Mouse (Mus musculus): ENCODE measurements around the gene Olfr1008. TPM values are rescaled to one million over a fixed set of nuclear protein-coding genes. Genes with fewer than 3 reads are reported as not detected.

Olfr1008 gene
- not detected for polyA plus RNA-seq (2015; fragmentation: Illumina TruSeq; extraction: RNeasy Lipid Tissue Mini Kit (QIAGEN cat#74804); ENCODE audit: low read depth, low replicate concordance)

DNA sequence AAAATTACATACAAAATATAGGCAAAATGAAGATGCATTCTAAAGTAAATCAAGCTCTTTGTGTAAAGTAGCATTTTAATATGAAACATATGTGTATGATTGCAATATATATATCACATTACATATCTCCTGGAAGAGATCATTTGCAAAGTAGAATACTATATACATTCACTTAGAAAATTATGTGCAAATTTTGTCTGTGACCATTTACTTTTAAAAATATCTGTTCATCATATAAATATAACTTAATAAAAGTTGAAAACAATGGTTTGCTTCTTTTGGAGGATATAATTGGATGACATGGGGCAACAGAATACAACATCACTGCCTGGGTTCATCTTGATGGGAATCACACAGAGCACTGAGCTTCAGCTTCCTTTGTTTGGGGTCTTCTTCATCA, at the start of gene Olfr1008:
Gene Olfr1008, plus strand, starts transcription at position 301 of the 400 bp plus-strand sequence.

DNA sequence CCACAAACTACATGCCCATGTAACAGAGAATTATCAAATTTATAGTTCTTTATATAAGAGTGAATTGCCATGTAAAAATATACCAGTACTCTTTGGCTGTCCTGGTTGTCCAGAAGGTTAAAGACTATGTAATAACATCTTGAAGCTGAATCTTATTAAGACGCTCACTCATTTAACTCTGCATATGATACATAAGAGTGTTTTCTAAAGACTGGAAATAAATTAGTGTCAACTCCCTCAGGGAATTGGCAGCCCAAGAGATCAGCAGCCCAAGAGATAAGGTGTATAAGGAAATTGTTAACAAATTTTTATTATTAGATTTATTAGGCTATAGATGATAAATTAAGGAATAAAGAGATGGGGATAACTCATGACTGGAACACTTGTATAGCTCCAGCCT, 38.6 kb upstream of the Olfr1008 start, which contains the start of gene Olfr1002:
Gene Olfr1002, minus strand, starts transcription at position 101 of the 400 bp plus-strand sequence.

DNA sequence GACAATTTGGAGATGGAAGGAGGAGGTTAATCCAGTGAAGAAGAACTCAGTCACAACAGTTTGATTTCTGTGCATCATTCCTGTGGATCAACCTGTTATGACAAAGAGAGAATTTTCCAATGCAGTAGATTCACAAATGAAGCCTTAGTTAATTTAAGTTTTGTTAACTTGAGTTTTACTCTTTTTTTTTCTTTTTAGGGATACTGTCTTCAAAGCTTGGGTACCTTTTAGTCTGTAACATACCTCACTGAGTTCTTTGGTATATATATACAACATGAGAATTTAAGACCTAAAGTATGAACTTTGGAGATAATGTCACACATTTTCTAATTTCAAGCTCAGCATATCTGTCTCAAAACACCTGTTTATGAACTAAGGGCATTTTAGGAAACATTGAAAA, 24.9 kb upstream of the Olfr1008 start, which contains the start of gene Olfr154:
Gene Olfr154, minus strand, starts transcription at position 101 of the 400 bp plus-strand sequence.

DNA sequence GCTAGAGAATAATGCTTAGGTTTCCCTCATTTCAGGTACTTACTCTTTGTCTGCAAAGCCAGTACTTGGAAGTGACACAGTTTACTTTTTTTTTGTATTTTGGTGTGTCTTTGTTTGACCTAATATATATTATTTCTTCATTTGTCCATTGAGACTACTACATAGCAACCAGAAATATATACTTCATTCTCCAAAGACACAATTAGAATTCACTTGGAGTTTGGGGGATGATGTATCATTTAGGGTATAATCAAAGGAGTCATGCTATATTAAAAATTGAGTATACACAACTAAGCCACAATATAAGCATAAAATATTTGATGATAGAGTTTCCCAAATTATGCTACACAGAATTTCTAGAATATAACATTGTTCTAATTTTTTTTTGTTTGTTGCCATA, 10.6 kb upstream of the Olfr1008 start, which contains the start of gene Olfr1006:
Gene Olfr1006, minus strand, starts transcription at position 101 of the 400 bp plus-strand sequence.

DNA sequence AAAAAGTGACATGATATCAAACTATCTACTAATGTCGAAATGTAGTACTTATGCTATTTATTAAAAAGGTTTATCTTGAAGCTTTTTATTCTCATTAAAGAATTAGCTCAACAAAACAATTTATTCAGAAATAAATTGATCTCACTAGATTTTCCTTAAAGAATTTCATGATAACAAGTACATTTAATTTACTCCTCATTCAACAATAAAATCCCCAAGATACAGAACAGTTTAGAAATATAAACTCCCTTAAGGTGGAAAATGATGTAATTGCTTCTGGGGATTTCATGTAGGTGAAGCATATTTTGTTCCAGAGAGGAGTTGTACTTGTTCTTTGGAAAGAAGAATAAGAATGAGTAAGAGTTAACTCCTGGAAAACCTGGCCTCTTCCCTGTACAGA, 25.9 kb downstream of the Olfr1008 start, which contains the start of gene Olfr1009:
Gene Olfr1009, plus strand, starts transcription at position 301 of the 400 bp plus-strand sequence.

Other genes starting within 250 kb of the Olfr1008 start
- gene Olfr995, start 245.8 kb upstream of the Olfr1008 start, polyA plus RNA-seq (2015; fragmentation: Illumina TruSeq; extraction: RNeasy Lipid Tissue Mini Kit (QIAGEN cat#74804); ENCODE audit: low read depth, low replicate concordance), result not detected
- 0.19 TPM for gene 4833423E24Rik, start 170.4 kb upstream of the Olfr1008 start, polyA plus RNA-seq (2015; fragmentation: Illumina TruSeq; extraction: RNeasy Lipid Tissue Mini Kit (QIAGEN cat#74804); ENCODE audit: low read depth, low replicate concordance)
- not detected for gene Olfr996, start 110.2 kb upstream of the Olfr1008 start, polyA plus RNA-seq (2015; fragmentation: Illumina TruSeq; extraction: RNeasy Lipid Tissue Mini Kit (QIAGEN cat#74804); ENCODE audit: low read depth, low replicate concordance)
- gene Olfr998, start 100.5 kb upstream of the Olfr1008 start, polyA plus RNA-seq (2015; fragmentation: Illumina TruSeq; extraction: RNeasy Lipid Tissue Mini Kit (QIAGEN cat#74804); ENCODE audit: low read depth, low replicate concordance), result not detected
- not detected for gene Olfr1000, start 77.5 kb upstream of the Olfr1008 start, polyA plus RNA-seq (2015; fragmentation: Illumina TruSeq; extraction: RNeasy Lipid Tissue Mini Kit (QIAGEN cat#74804); ENCODE audit: low read depth, low replicate concordance)
- not detected for gene Olfr1002, start 38.7 kb upstream of the Olfr1008 start, polyA plus RNA-seq (2015; fragmentation: Illumina TruSeq; extraction: RNeasy Lipid Tissue Mini Kit (QIAGEN cat#74804); ENCODE audit: low read depth, low replicate concordance)
- gene Olfr154, start 25.0 kb upstream of the Olfr1008 start, polyA plus RNA-seq (2015; fragmentation: Illumina TruSeq; extraction: RNeasy Lipid Tissue Mini Kit (QIAGEN cat#74804); ENCODE audit: low read depth, low replicate concordance), result not detected
- not detected for gene Olfr1006, start 10.7 kb upstream of the Olfr1008 start, polyA plus RNA-seq (2015; fragmentation: Illumina TruSeq; extraction: RNeasy Lipid Tissue Mini Kit (QIAGEN cat#74804); ENCODE audit: low read depth, low replicate concordance)
- gene Olfr1009, start 26.0 kb downstream of the Olfr1008 start, polyA plus RNA-seq (2015; fragmentation: Illumina TruSeq; extraction: RNeasy Lipid Tissue Mini Kit (QIAGEN cat#74804); ENCODE audit: low read depth, low replicate concordance), result not detected
- not detected for gene Olfr1012, start 73.3 kb downstream of the Olfr1008 start, polyA plus RNA-seq (2015; fragmentation: Illumina TruSeq; extraction: RNeasy Lipid Tissue Mini Kit (QIAGEN cat#74804); ENCODE audit: low read depth, low replicate concordance)
- not detected for gene Olfr1013, start 77.7 kb downstream of the Olfr1008 start, polyA plus RNA-seq (2015; fragmentation: Illumina TruSeq; extraction: RNeasy Lipid Tissue Mini Kit (QIAGEN cat#74804); ENCODE audit: low read depth, low replicate concordance)
- not detected for gene Olfr1014, start 83.3 kb downstream of the Olfr1008 start, polyA plus RNA-seq (2015; fragmentation: Illumina TruSeq; extraction: RNeasy Lipid Tissue Mini Kit (QIAGEN cat#74804); ENCODE audit: low read depth, low replicate concordance)
- not detected for gene Olfr1015, start 92.6 kb downstream of the Olfr1008 start, polyA plus RNA-seq (2015; fragmentation: Illumina TruSeq; extraction: RNeasy Lipid Tissue Mini Kit (QIAGEN cat#74804); ENCODE audit: low read depth, low replicate concordance)
- not detected for gene Olfr1016, start 113.1 kb downstream of the Olfr1008 start, polyA plus RNA-seq (2015; fragmentation: Illumina TruSeq; extraction: RNeasy Lipid Tissue Mini Kit (QIAGEN cat#74804); ENCODE audit: low read depth, low replicate concordance)
- gene Olfr1018, start 129.0 kb downstream of the Olfr1008 start, polyA plus RNA-seq (2015; fragmentation: Illumina TruSeq; extraction: RNeasy Lipid Tissue Mini Kit (QIAGEN cat#74804); ENCODE audit: low read depth, low replicate concordance), result not detected
- gene Olfr1019, start 156.1 kb downstream of the Olfr1008 start, polyA plus RNA-seq (2015; fragmentation: Illumina TruSeq; extraction: RNeasy Lipid Tissue Mini Kit (QIAGEN cat#74804); ENCODE audit: low read depth, low replicate concordance), result not detected
- gene Olfr1020, start 157.6 kb downstream of the Olfr1008 start, polyA plus RNA-seq (2015; fragmentation: Illumina TruSeq; extraction: RNeasy Lipid Tissue Mini Kit (QIAGEN cat#74804); ENCODE audit: low read depth, low replicate concordance), result not detected
- gene Olfr1022, start 179.2 kb downstream of the Olfr1008 start, polyA plus RNA-seq (2015; fragmentation: Illumina TruSeq; extraction: RNeasy Lipid Tissue Mini Kit (QIAGEN cat#74804); ENCODE audit: low read depth, low replicate concordance), result not detected
- gene Olfr1023, start 196.2 kb downstream of the Olfr1008 start, polyA plus RNA-seq (2015; fragmentation: Illumina TruSeq; extraction: RNeasy Lipid Tissue Mini Kit (QIAGEN cat#74804); ENCODE audit: low read depth, low replicate concordance), result not detected
- gene Olfr1024, start 215.6 kb downstream of the Olfr1008 start, polyA plus RNA-seq (2015; fragmentation: Illumina TruSeq; extraction: RNeasy Lipid Tissue Mini Kit (QIAGEN cat#74804); ENCODE audit: low read depth, low replicate concordance), result not detected
- gene Olfr1025-ps1, start 225.8 kb downstream of the Olfr1008 start, polyA plus RNA-seq (2015; fragmentation: Illumina TruSeq; extraction: RNeasy Lipid Tissue Mini Kit (QIAGEN cat#74804); ENCODE audit: low read depth, low replicate concordance), result not detected
- gene Olfr1026, start 232.1 kb downstream of the Olfr1008 start, polyA plus RNA-seq (2015; fragmentation: Illumina TruSeq; extraction: RNeasy Lipid Tissue Mini Kit (QIAGEN cat#74804); ENCODE audit: low read depth, low replicate concordance), result not detected

All from brain, adult 10 weeks (tissue).